Mouse (Mus musculus) embryonic facial prominence, embryonic 15.5 days (tissue): ENCODE measurements around the gene Igsf11. TPM values are rescaled to one million over a fixed set of nuclear protein-coding genes. Genes with fewer than 3 reads are reported as not detected.

ENCODE experiments used
- ATAC-seq: fragments of 200-750 bp; cut with Nextera tagmentation; 2 replicates; pipeline ENCODE4 v1.8.0; 2017; ENCODE audit warnings: low read depth, moderate TSS enrichment; ENCODE audit not compliant: insufficient number of reproducible peaks, low FRiP score, low TSS enrichment
- H3K27ac ChIP-seq: fragments of 300-500 bp; sonication (generic); replicated peaks from 2 replicates; pipeline ENCODE4 v1.5.1; 2015; ENCODE audit warnings: mild to moderate bottlenecking, inconsistent platforms
- H3K27me3 ChIP-seq: fragments of 300-500 bp; sonication (generic); 2 replicates; pipeline ENCODE4 v1.6.1; 2015; ENCODE audit warnings: inconsistent platforms
- H3K36me3 ChIP-seq: fragments of 300-500 bp; sonication (generic); 2 replicates; pipeline ENCODE4 v1.6.1; 2015; ENCODE audit warnings: mild to moderate bottlenecking, inconsistent platforms
- H3K4me1 ChIP-seq: fragments of 300-500 bp; sonication (generic); 2 replicates; pipeline ENCODE4 v1.6.1; 2015; ENCODE audit warnings: inconsistent platforms
- H3K4me2 ChIP-seq: fragments of 300-500 bp; sonication (generic); replicated peaks from 2 replicates; pipeline ENCODE4 v1.6.1; 2015; ENCODE audit warnings: mild to moderate bottlenecking, inconsistent platforms
- H3K4me3 ChIP-seq: fragments of 300-500 bp; sonication (generic); replicated peaks from 2 replicates; pipeline ENCODE4 v1.5.1; 2015; ENCODE audit warnings: mild to moderate bottlenecking, inconsistent platforms
- H3K9ac ChIP-seq: fragments of 300-500 bp; sonication (generic); 2 replicates; pipeline ENCODE4 v1.6.1; 2015; ENCODE audit warnings: inconsistent platforms
- H3K9me3 ChIP-seq: fragments of 300-500 bp; sonication (generic); replicated peaks from 2 replicates; pipeline ENCODE4 v1.6.1; 2016; ENCODE audit warnings: inconsistent platforms
- WGBS: fragments of 180-500 bp; shearing (Covaris S2); methylation state at CpG from one replicate; pipeline ENCODE4 v1.1.7; 2015; 5-methylcytosine and 5-hydroxymethylcytosine counted together
- polyA plus RNA-seq: library from polyadenylated mRNA; unstranded; fragments of >200 nt; fragmentation: Nextera tagmentation; extraction: Ambion mirVana; gene quantifications from 2 replicates; pipeline ENCODE4 v1.2.1, GENCODE M21; 2015

Igsf11 gene
- polyA plus RNA-seq, 1 experiment from 2014 or later: 0.87 TPM

GRCm38 (mm10) chr16:38905911-38906310 is 13.4 kb downstream of the Igsf11 start:
- 69% methylated on average over 10 of the region's 10 CpGs for WGBS
- peaks cover 38% of the 10 kb centered on the region for H3K27me3 ChIP-seq
- H3K4me3 ChIP-seq: no peak overlapping the region
- H3K9ac ChIP-seq: no peak overlapping the region
- no peak overlapping the region for H3K4me2 ChIP-seq
- H3K9me3 ChIP-seq: no peaks in the 10 kb centered on the region
- no peaks in the 10 kb centered on the region for H3K36me3 ChIP-seq
- H3K27ac ChIP-seq: no peak overlapping the region
- no peak for ATAC-seq
- no peaks in the 10 kb centered on the region for H3K4me1 ChIP-seq

GRCm38 (mm10) chr16:38908304-38908703 is 15.8 kb downstream of the Igsf11 start:
- WGBS: 58% methylated on average over 9 of the region's 9 CpGs
- no peak overlapping the region for H3K27ac ChIP-seq
- H3K36me3 ChIP-seq: no peaks in the 10 kb centered on the region
- no peak overlapping the region for H3K4me3 ChIP-seq
- H3K4me2 ChIP-seq: no peak overlapping the region
- no peaks in the 10 kb centered on the region for H3K4me1 ChIP-seq
- no peak for ATAC-seq
- no peak overlapping the region for H3K9ac ChIP-seq
- peaks cover 26% of the 10 kb centered on the region for H3K27me3 ChIP-seq
- no peaks in the 10 kb centered on the region for H3K9me3 ChIP-seq

DNA sequence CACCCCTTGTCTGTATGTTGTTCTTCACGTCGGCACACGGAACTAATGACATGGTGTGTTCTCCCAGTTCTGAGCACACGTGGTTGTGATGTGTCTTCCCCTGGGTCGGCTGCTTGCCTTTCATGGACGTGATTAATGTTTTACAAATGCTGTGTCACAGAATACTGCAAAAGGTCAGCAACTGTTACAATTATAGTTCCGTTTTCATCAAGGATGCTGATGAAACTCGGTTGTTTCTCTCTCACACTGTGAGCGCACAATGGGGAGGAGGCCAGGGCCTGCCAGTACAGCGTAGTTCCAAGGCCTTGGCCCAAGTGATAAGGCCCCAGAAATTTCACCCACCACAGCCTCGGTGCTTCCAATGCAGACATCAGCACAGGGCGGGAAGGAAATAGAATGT is 17.0 kb downstream of the Igsf11 start:
- WGBS: 68% methylated on average over 12 of the region's 12 CpGs
- Histone ChIP-seq H3K9me3 (no peaks in the 10 kb centered on the region), H3K4me1 (no peaks in the 10 kb centered on the region), H3K27me3 (peaks cover 15% of the 10 kb centered on the region), H3K4me3 (no peak overlapping the region), H3K36me3 (no peaks in the 10 kb centered on the region), H3K4me2 (no peak overlapping the region), H3K27ac (no peak overlapping the region), H3K9ac (no peak overlapping the region)
- ATAC-seq: no peak

- WGBS: 88% methylated on average over 8 of the region's 8 CpGs
- H3K36me3 ChIP-seq: no peaks in the 10 kb centered on the region
Measured at GRCm38 (mm10) chr16:38910088-38910487, 17.6 kb downstream of the Igsf11 start.

DNA sequence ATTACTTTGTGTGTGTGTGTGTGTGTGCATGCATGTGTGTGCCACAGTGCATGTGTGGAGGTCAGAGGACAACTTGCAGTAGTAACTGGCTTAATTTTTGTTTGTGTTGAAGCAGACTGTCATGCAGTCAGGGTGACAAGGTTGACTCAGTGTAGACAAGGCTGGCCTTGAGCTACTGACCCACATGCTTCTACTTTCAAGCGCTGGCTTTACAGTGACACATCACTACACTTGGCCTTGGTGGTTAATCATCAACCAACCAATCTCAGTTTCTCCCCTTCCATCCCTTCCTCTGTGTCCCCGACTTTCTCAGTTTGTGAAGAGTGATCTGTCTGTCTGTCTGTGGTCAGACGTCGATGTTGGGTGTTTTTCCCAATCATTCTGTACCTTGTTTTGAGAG is 23.0 kb downstream of the Igsf11 start:
- WGBS: 89% methylated on average over 4 of the region's 4 CpGs

More at GRCm38 (mm10) chr16:38910088-38910487, 17.6 kb downstream of the Igsf11 start:
- H3K4me3 ChIP-seq: no peak overlapping the region
- no peaks in the 10 kb centered on the region for H3K9me3 ChIP-seq
- no peak overlapping the region for H3K27ac ChIP-seq
- no peak for ATAC-seq
- H3K27me3 ChIP-seq: peaks cover 12% of the 10 kb centered on the region; the same call in 1 of the 2 replicates
- H3K9ac ChIP-seq: no peak overlapping the region
- H3K4me1 ChIP-seq: no peaks in the 10 kb centered on the region
- no peak overlapping the region for H3K4me2 ChIP-seq

DNA sequence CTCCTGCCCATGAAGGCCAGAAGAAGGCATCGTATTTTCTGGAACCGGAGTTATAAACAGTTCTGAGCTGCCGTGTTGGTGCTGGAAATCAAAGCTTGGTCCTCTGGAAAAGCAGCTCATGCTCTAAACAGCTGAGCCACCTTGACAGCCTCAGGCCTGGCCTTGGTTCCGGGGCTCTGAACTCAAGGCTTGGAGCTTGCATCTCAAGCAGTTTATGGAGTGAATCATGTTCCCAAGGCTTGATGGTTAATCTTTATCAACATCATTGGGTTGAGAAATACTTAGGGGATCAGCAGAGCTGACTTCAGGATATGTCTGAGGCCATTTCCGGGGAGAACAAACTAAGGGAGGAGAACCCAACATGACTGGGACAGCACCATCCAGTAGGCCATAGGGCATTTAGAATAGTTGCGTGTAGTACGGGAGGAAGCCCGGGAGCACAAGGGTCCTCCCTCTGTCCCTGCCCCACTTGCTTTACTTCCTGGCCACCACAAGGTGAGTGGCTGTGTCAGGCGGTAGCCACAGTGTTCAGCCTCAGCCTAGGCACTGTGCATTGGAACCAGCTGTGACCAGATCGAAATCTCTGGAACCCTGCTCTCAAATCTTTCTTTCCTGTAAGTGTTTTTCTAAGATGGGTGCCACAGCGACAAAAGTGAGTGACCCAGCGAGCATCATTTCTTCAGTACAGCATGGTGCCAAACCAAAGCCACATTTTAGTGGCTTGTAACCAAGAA is 23.7 kb downstream of the Igsf11 start:
- H3K4me2 ChIP-seq: no peak overlapping the region
- no peaks in the 10 kb centered on the region for H3K27me3 ChIP-seq
- H3K36me3 ChIP-seq: no peaks in the 10 kb centered on the region
- no peak overlapping the region for H3K9ac ChIP-seq
- no peaks in the 10 kb centered on the region for H3K4me1 ChIP-seq
- 91% methylated on average over 12 of the region's 12 CpGs for WGBS
- no peaks in the 10 kb centered on the region for H3K9me3 ChIP-seq
- ATAC-seq: no peak
- H3K27ac ChIP-seq: no peak overlapping the region
- H3K4me3 ChIP-seq: no peak overlapping the region

More for the DNA sequence above, 23.0 kb downstream of the Igsf11 start:
- H3K4me2 ChIP-seq: no peak overlapping the region
- no peak for ATAC-seq
- no peaks in the 10 kb centered on the region for H3K27me3 ChIP-seq
- H3K9me3 ChIP-seq: no peaks in the 10 kb centered on the region
- no peak overlapping the region for H3K9ac ChIP-seq
- no peaks in the 10 kb centered on the region for H3K4me1 ChIP-seq
- no peaks in the 10 kb centered on the region for H3K36me3 ChIP-seq
- no peak overlapping the region for H3K27ac ChIP-seq
- no peak overlapping the region for H3K4me3 ChIP-seq

- ATAC-seq: no peak
- H3K36me3 ChIP-seq: no peaks in the 10 kb centered on the region
- H3K27ac ChIP-seq: no peak overlapping the region
- H3K9ac ChIP-seq: no peak overlapping the region
- no peaks in the 10 kb centered on the region for H3K9me3 ChIP-seq
- WGBS: 82% methylated on average over 5 of the region's 5 CpGs
- H3K4me2 ChIP-seq: no peak overlapping the region
- no peaks in the 10 kb centered on the region for H3K27me3 ChIP-seq
- H3K4me1 ChIP-seq: no peaks in the 10 kb centered on the region
- no peak overlapping the region for H3K4me3 ChIP-seq
Measured at GRCm38 (mm10) chr16:38916885-38917284, 24.4 kb downstream of the Igsf11 start.

- Histone ChIP-seq H3K4me2 (no peak overlapping the region), H3K36me3 (no peaks in the 10 kb centered on the region), H3K27me3 (no peaks in the 10 kb centered on the region), H3K4me1 (no peaks in the 10 kb centered on the region), H3K27ac (no peak overlapping the region), H3K9ac (no peak overlapping the region), H3K9me3 (no peaks in the 10 kb centered on the region), H3K4me3 (no peak overlapping the region)
- 70% methylated on average over 2 of the region's 2 CpGs for WGBS
- no peak for ATAC-seq
Measured at GRCm38 (mm10) chr16:38918121-38918520, 25.6 kb downstream of the Igsf11 start.

GRCm38 (mm10) chr16:38920488-38920887 is 28.0 kb downstream of the Igsf11 start:
- Histone ChIP-seq H3K27me3 (no peaks in the 10 kb centered on the region), H3K4me2 (no peak overlapping the region), H3K36me3 (no peaks in the 10 kb centered on the region), H3K4me3 (no peak overlapping the region), H3K4me1 (0 out of 2 replicates have a peak, but pooled peaks cover 6% of the 10 kb centered on the region), H3K27ac (no peak overlapping the region), H3K9me3 (no peaks in the 10 kb centered on the region), H3K9ac (no peak overlapping the region)
- no peak for ATAC-seq
- 89% methylated on average over 5 of the region's 5 CpGs for WGBS

DNA sequence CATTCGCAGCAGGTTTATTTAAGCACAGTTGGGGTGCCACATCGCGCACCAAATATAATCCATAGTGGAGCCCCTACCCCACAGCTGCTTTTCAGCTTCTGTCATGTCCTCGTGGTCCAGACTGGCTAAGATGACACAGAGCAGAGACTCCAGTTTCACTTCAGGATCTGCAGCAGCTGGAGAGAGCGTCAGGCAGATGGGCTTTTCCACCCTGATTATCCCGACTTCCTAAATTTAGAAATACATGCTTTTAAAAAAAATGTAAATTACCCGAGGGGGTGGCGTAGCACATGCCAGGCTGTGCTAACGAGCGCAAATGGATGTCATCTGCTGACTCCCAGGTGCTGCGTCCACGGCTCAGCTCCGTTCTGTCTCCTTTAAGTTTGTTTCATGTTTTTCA is 32.5 kb downstream of the Igsf11 start:
- Histone ChIP-seq H3K27me3 (no peaks in the 10 kb centered on the region), H3K4me3 (peak overlapping the region; percentile 17; the same call in 1 of the 2 replicates), H3K4me2 (peak overlapping the region; percentile 41), H3K9me3 (no peaks in the 10 kb centered on the region), H3K27ac (no peak overlapping the region), H3K36me3 (no peaks in the 10 kb centered on the region), H3K9ac (no peak overlapping the region), H3K4me1 (0 out of 2 replicates have a peak, but pooled peaks cover 6% of the 10 kb centered on the region)
- WGBS: 29% methylated on average over 13 of the region's 13 CpGs
- no peak for ATAC-seq

DNA sequence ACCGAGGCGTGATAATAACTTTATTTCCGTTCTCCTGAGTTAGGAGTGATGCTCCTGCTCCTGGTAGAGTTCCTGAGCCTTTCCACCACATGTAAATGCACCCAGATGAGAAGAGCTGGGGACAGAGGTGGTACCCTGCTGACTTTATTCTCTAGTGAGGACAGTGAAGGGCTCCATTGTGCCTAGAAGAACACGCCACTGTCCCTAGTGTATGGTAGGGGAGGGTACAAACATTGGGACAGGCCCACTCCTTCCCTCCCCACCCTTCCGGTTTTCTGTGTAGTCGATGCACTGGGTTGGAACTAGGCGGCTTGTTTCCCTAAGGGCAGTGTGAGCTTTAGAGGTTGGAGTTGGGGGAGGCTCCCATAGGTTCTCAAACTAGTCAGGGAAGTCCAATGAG is 36.3 kb downstream of the Igsf11 start:
- H3K9ac ChIP-seq: no peak overlapping the region
- H3K4me3 ChIP-seq: no peak overlapping the region
- no peak overlapping the region for H3K4me2 ChIP-seq
- no peaks in the 10 kb centered on the region for H3K27me3 ChIP-seq
- no peaks in the 10 kb centered on the region for H3K9me3 ChIP-seq
- ATAC-seq: no peak
- 62% methylated on average over 7 of the region's 7 CpGs for WGBS
- H3K27ac ChIP-seq: no peak overlapping the region
- no peaks in the 10 kb centered on the region for H3K36me3 ChIP-seq
- 0 out of 2 replicates have a peak, but pooled peaks cover 6% of the 10 kb centered on the region for H3K4me1 ChIP-seq

DNA sequence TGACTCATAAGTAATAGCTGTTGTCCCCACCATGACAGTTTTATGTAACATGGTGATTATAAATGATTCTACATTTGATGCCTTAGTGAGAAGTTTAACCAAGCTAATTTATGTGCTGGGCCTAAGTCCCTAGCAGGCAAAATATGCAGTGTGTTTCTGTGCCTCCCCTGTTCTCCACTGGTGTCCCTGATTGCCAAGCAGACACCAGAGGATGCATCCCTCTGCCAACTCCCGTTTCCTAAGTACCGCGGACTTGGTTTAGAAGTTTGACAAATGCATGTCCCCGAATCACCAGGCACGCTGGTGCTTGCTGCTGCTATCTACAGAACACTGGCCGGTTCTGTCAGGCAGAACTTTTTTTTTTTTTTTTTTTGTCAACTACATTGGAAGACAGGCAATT is 39.0 kb downstream of the Igsf11 start:
- H3K9ac ChIP-seq: no peak overlapping the region
- H3K4me1 ChIP-seq: no peaks in the 10 kb centered on the region
- 63% methylated on average over 6 of the region's 6 CpGs for WGBS
- no peak overlapping the region for H3K4me3 ChIP-seq
- no peak overlapping the region for H3K27ac ChIP-seq
- H3K36me3 ChIP-seq: no peaks in the 10 kb centered on the region
- no peaks in the 10 kb centered on the region for H3K9me3 ChIP-seq
- no peak for ATAC-seq
- H3K27me3 ChIP-seq: no peaks in the 10 kb centered on the region
- H3K4me2 ChIP-seq: no peak overlapping the region
